Mouse (Mus musculus) C2C12 (cell line): ENCODE data around the gene Olfr504.

Experiments used
- CTCF ChIP-seq: IDR thresholded peaks from one replicate; pipeline ENCODE4 v1.5.1; 2011; ENCODE audit not compliant: control insufficient read depth, insufficient read depth, insufficient read length
- MYOD1 ChIP-seq: IDR thresholded peaks from one replicate; pipeline ENCODE4 v1.6.1; 2011; ENCODE audit warnings: low read depth; ENCODE audit not compliant: control insufficient read depth, insufficient read length

- TF ChIP-seq CTCF (no peak), MYOD1 (no peak)
These were observed 44.9 kb upstream of the Olfr504 start, which contains the start of gene Olfr506 for GRCm38 (mm10) chr7:108610487-108610886.
